Comparison of ENCODE assay signal across 20 mouse cellular contexts in genomic region chr11:96582595-96582994, GRCm38 (mm10).
DNase-seq lines count a peak whose midpoint lies in the region; ATAC-seq and TF ChIP-seq lines count a peak whose summit lies in the region.
"Had no signal": no experiment of that assay in that cellular context is flagged by ENCODE, and none has a peak within 500 bp of the region (broad histone marks: within the 10 kb centered on the region; RNA-seq: fewer than 3 reads in every experiment).

No protein-coding gene starts in this region.

- H3K27ac ChIP-seq in hindbrain, embryonic 11.5 days (ENCODE audit: low read depth, low read length) = no peak overlapping the region
- H3K27ac ChIP-seq in hindbrain, postnatal 0 days = no peak overlapping the region
- H3K27ac ChIP-seq: embryonic facial prominence, embryonic 13.5 days; heart, embryonic 10.5 days; layer of hippocampus, adult 2 months; macrophage; midbrain, embryonic 13.5 days; stomach, embryonic 15.5 days had no signal

- TF ChIP-seq CTCF in hindbrain, postnatal 0 days (IDR thresholded peaks at IDR 0.05; ENCODE audit: low read depth) = no peak

- no peak overlapping the region for H3K4me2 ChIP-seq in hindbrain, embryonic 11.5 days (replicated peaks; ENCODE audit: low read depth, low read length)
- no peak overlapping the region for H3K4me2 ChIP-seq in hindbrain, postnatal 0 days (ENCODE audit: low read depth, low read length)
- H3K4me2 ChIP-seq: embryonic facial prominence, embryonic 13.5 days; lung, embryonic 14.5 days; midbrain, embryonic 13.5 days; stomach, embryonic 15.5 days had no signal

- no peaks in the 10 kb centered on the region for H3K9me3 ChIP-seq in hindbrain, embryonic 11.5 days (ENCODE audit: control insufficient read depth, low read length)
- no peaks in the 10 kb centered on the region for H3K9me3 ChIP-seq in hindbrain, postnatal 0 days (ENCODE audit: low read length)
- H3K9me3 ChIP-seq: embryonic facial prominence, embryonic 13.5 days; heart, embryonic 10.5 days; midbrain, embryonic 13.5 days; stomach, embryonic 15.5 days had no signal

- H3K36me3 ChIP-seq in hindbrain, embryonic 11.5 days (ENCODE audit: control insufficient read depth, insufficient read depth, low read length) = no peaks in the 10 kb centered on the region
- no peaks in the 10 kb centered on the region for H3K36me3 ChIP-seq in hindbrain, postnatal 0 days (ENCODE audit: insufficient read depth, low read length)
- H3K36me3 ChIP-seq: embryonic facial prominence, embryonic 13.5 days; heart, embryonic 10.5 days; midbrain, embryonic 13.5 days; stomach, embryonic 15.5 days had no signal

- peaks cover 5% of the 10 kb centered on the region; the same call in 1 of the 2 replicates for H3K4me1 ChIP-seq in hindbrain, embryonic 11.5 days (replicated peaks; ENCODE audit: control insufficient read depth, insufficient read depth, low read length)
- H3K4me1 ChIP-seq in hindbrain, postnatal 0 days (ENCODE audit: insufficient read depth, low read length) = 0 out of 2 replicates have a peak, but pooled peaks cover 4% of the 10 kb centered on the region

- H3K27me3 ChIP-seq in hindbrain, embryonic 11.5 days (ENCODE audit: control insufficient read depth, insufficient read depth, low read length) = 0 out of 2 replicates have a peak, but pooled peaks cover 2% of the 10 kb centered on the region
- 0 out of 2 replicates have a peak, but pooled peaks cover 5% of the 10 kb centered on the region for H3K27me3 ChIP-seq in hindbrain, postnatal 0 days (ENCODE audit: insufficient read depth, low read length)
- H3K27me3 ChIP-seq: stomach, embryonic 15.5 days had no signal

- no peak overlapping the region for H3K4me3 ChIP-seq in hindbrain, embryonic 11.5 days (ENCODE audit: low read depth, low read length)
- H3K4me3 ChIP-seq in hindbrain, postnatal 0 days (ENCODE audit: low read length) = no peak overlapping the region
- H3K4me3 ChIP-seq: embryonic facial prominence, embryonic 13.5 days; heart, embryonic 10.5 days; layer of hippocampus, adult 2 months; midbrain, embryonic 13.5 days; myocyte; stomach, embryonic 15.5 days had no signal

- no peak overlapping the region for H3K9ac ChIP-seq in hindbrain, embryonic 11.5 days (ENCODE audit: low read depth, low read length)
- no peak overlapping the region for H3K9ac ChIP-seq in hindbrain, postnatal 0 days (replicated peaks; ENCODE audit: low read length)
- H3K9ac ChIP-seq: embryonic facial prominence, embryonic 13.5 days; forebrain, postnatal 0 days; lung, embryonic 14.5 days; midbrain, embryonic 13.5 days; stomach, embryonic 15.5 days had no signal

- peak; percentile 50; the same call in 1 of the 2 replicates for ATAC-seq in hindbrain, embryonic 11.5 days (ENCODE audit: low FRiP score)
- no peak for ATAC-seq in hindbrain, postnatal 0 days
- ATAC-seq: forebrain, postnatal 0 days had no signal

- 16% methylated on average over 10 of the region's 10 CpGs for WGBS in hindbrain, embryonic 11.5 days
- WGBS in hindbrain, postnatal 0 days = 16% methylated on average over 10 of the region's 10 CpGs

- DNase-seq in hindbrain, embryonic 11.5 days (ENCODE audit: low spot score) = peak; percentile 58
- DNase-seq in hindbrain, postnatal 0 days (ENCODE audit: low spot score) = no peak
- DNase-seq in retina, postnatal 1 day = peak; percentile 22
- DNase-seq in retina, embryonic 14.5 days (ENCODE audit: low spot score) = no peak
- peak; percentile 74 for DNase-seq in mesoderm, embryonic 11.5 days (ENCODE audit: low read depth, low spot score)
- peak; percentile 40 for DNase-seq in yolk sac, embryonic 10.5 days (ENCODE audit: low spot score)
- DNase-seq in gastrocnemius, postnatal 4 days (ENCODE audit: low spot score in 2 of 2) = no peak
- DNase-seq in cerebellum, postnatal 10 days = no peak
- DNase-seq: gastrocnemius, postnatal 36 days; layer of hippocampus, postnatal 36 days; right cerebral cortex, postnatal 25 days had no signal

Comparison
In these comparisons a context has a peak if more than half of its experiments do, and no peak if none do; other contexts are left out.
1. DNase-seq: peak in hindbrain, embryonic 11.5 days (single experiment), retina, postnatal 1 day (single experiment), mesoderm, embryonic 11.5 days (single experiment) and yolk sac, embryonic 10.5 days (single experiment); none in hindbrain, postnatal 0 days (single experiment), retina, embryonic 14.5 days (single experiment), gastrocnemius, postnatal 4 days (0 of 2) and cerebellum, postnatal 10 days (0 of 2).